Mouse (Mus musculus) lung, postnatal 0 days (tissue): ENCODE results near the gene Gaa.

Experiments
- CTCF ChIP-seq: IDR thresholded peaks from 2 replicates; pipeline ENCODE4 v1.5.1; 2016; ENCODE audit warnings: antibody characterized with exemption, mild to moderate bottlenecking
- EP300 ChIP-seq: IDR thresholded peaks from 2 replicates; pipeline ENCODE4 v1.6.1; 2016; ENCODE audit warnings: antibody characterized with exemption, mild to moderate bottlenecking, control low read depth

DNA sequence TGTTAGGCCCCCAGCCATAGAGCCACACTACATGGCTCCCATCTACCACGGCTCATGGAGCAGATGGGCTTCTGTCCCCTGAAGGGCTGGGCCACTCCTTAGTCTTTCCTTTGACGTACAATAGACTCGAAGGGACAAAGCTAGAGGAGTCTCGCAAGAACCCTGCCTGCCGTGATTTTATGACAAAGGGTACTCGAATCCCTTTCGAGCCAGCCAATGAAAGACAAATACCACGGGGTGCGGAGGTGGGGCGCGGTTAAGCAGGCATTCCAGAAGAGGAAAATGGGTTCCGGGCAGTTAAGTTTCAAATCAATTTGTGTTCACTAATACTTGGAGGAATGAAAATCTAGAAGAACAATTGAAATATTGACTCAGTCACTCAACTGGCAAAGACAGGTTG is 28.2 kb upstream of the Gaa start:
- TF ChIP-seq EP300 (no peak), CTCF (no peak)
